In the genomic region with DNA sequence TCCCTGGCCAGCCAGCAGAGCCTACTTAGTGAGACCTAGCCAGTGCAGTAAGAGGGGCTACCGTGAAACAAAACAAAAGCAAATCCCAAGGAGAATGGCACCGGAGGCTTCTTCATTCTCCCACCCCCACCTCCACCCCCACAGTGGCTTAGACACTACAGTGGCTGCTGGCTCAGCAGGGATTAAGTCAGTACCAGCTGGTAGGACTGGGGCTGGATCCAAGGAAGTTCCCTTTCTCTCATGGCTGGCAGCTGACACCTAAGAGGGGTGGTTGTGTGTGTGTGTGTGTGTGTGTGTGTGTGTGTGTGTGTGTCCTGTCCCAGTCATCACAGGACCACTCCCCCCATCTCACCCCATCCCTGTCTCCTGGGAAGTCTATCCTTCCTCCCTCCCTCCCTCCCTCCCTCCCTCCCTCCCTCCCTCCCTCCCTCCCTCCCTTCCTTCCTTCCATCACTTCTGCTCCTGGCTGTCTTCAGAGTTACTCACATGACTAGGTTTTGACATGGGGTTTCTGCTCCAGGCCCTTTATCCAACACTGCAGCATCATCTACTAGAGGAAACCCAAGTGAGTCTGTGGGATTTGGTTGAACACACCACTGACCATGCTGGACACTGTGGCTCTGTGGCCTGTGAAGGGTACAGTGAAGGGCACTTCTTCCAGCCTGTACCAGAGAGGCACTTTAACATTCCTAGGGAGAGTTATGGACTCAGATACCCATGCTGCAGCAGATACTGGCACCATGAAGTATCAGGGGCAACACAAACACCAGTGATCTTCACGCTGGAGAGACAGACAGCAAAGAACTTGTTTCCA, we compare ENCODE assay signal across 7 mouse cellular contexts.
DNase-seq lines count a peak whose midpoint lies in the region; ATAC-seq and TF ChIP-seq lines count a peak whose summit lies in the region.
"Not testable (repeated sequence)": the region's sequence is repeated elsewhere in the genome, so short reads cannot be mapped to it uniquely, and the experiment has no call there.

No protein-coding gene starts in this region.

- not testable (repeated sequence) for TF ChIP-seq CTCF in kidney, postnatal 0 days (IDR thresholded peaks at IDR 0.05; ENCODE audit: low read depth)

- peaks cover 14% of the 10 kb centered on the region for H3K4me1 ChIP-seq in forebrain, embryonic 15.5 days
- H3K4me1 ChIP-seq in hindbrain, embryonic 13.5 days (replicated peaks); kidney, postnatal 0 days (replicated peaks; ENCODE audit: insufficient read depth, low read length); midbrain, embryonic 11.5 days (ENCODE audit: control insufficient read depth, insufficient read depth, low read length); neural tube, embryonic 13.5 days (replicated peaks): not testable (repeated sequence)

- H3K4me2 ChIP-seq in forebrain, embryonic 15.5 days (replicated peaks); hindbrain, embryonic 13.5 days; kidney, postnatal 0 days (ENCODE audit: low read length); midbrain, embryonic 11.5 days; neural tube, embryonic 13.5 days: not testable (repeated sequence)

- 0 out of 2 replicates have a peak overlapping the region, but pooled peaks have one; percentile 43 for H3K27ac ChIP-seq in forebrain, embryonic 15.5 days (replicated peaks)
- H3K27ac ChIP-seq in hindbrain, embryonic 13.5 days; kidney, postnatal 0 days; midbrain, embryonic 11.5 days (ENCODE audit: low read depth, low read length); neural tube, embryonic 13.5 days (replicated peaks): not testable (repeated sequence)

- not testable (repeated sequence) for H3K4me3 ChIP-seq in forebrain, embryonic 15.5 days; hindbrain, embryonic 13.5 days; kidney, postnatal 0 days (replicated peaks; ENCODE audit: low read depth, low read length); midbrain, embryonic 11.5 days (ENCODE audit: low read depth, low read length); neural tube, embryonic 13.5 days

- H3K9me3 ChIP-seq in forebrain, embryonic 15.5 days; hindbrain, embryonic 13.5 days; kidney, postnatal 0 days (replicated peaks; ENCODE audit: low read length); midbrain, embryonic 11.5 days (ENCODE audit: control insufficient read depth, low read length); neural tube, embryonic 13.5 days: not testable (repeated sequence)

- peak; percentile 93 for ATAC-seq in forebrain, embryonic 15.5 days (replicated peaks)
- ATAC-seq in hindbrain, embryonic 13.5 days (ENCODE audit: low FRiP score): peak; percentile 75
- ATAC-seq in kidney, postnatal 0 days (replicated peaks; ENCODE audit: low FRiP score, low read depth): peak; percentile 36; the same call in 1 of the 2 replicates
- peak; percentile 67 for ATAC-seq in midbrain, embryonic 11.5 days (ENCODE audit: low FRiP score)
- peak; percentile 47 for ATAC-seq in neural tube, embryonic 13.5 days (ENCODE audit: low read depth)

- H3K27me3 ChIP-seq in forebrain, embryonic 15.5 days; hindbrain, embryonic 13.5 days; kidney, postnatal 0 days (ENCODE audit: insufficient read depth, low read length); midbrain, embryonic 11.5 days (ENCODE audit: control insufficient read depth, insufficient read depth, low read length); neural tube, embryonic 13.5 days: not testable (repeated sequence)

- 92% methylated on average over 1 of the region's 3 CpGs for WGBS in forebrain, embryonic 15.5 days
- WGBS in hindbrain, embryonic 13.5 days: 89% methylated on average over 1 of the region's 3 CpGs
- WGBS in kidney, postnatal 0 days: 71% methylated on average over 1 of the region's 3 CpGs
- 82% methylated on average over 1 of the region's 3 CpGs for WGBS in midbrain, embryonic 11.5 days
- WGBS in neural tube, embryonic 13.5 days: 89% methylated on average over 1 of the region's 3 CpGs

- H3K9ac ChIP-seq in forebrain, embryonic 15.5 days (replicated peaks); hindbrain, embryonic 13.5 days; kidney, postnatal 0 days (ENCODE audit: low read depth, low read length); midbrain, embryonic 11.5 days (ENCODE audit: low read length); neural tube, embryonic 13.5 days: not testable (repeated sequence)

- peak; percentile 18 to 30 for DNase-seq in cerebellum, adult 18-20 months
- DNase-seq in cerebellum, postnatal 25 days: peak; percentile 33 to 34
- peak; percentile 47 for DNase-seq in kidney, postnatal 0 days (ENCODE audit: low spot score)
- DNase-seq in midbrain, embryonic 11.5 days (ENCODE audit: low spot score, missing footprints): not testable (repeated sequence)

- not testable (repeated sequence) for H3K36me3 ChIP-seq in forebrain, embryonic 15.5 days; hindbrain, embryonic 13.5 days; kidney, postnatal 0 days (ENCODE audit: insufficient read depth, low read length); midbrain, embryonic 11.5 days (ENCODE audit: control insufficient read depth, insufficient read depth, low read length); neural tube, embryonic 13.5 days

Comparison
In these comparisons a context has a peak if more than half of its experiments do, and no peak if none do; other contexts are left out.
1. ATAC-seq: peak in every context shown above with its lines; median percentile 93 in forebrain, embryonic 15.5 days; 75 in hindbrain, embryonic 13.5 days; 67 in midbrain, embryonic 11.5 days; 47 in neural tube, embryonic 13.5 days; 36 in kidney, postnatal 0 days.